Mouse (Mus musculus): ENCODE data around the gene Ppp1r1a.
A peak's percentile ranks its signal among the peaks of the same experiment; 100 is the strongest.

Gene Ppp1r1a

GRCm38 (mm10) chr15:103537822-103538213, at the start of gene Ppp1r1a:
Gene Ppp1r1a, minus strand, starts transcription at chr15:103538003.
- DNase-seq (ENCODE audit: low read depth, low spot score), result no peak

DNA sequence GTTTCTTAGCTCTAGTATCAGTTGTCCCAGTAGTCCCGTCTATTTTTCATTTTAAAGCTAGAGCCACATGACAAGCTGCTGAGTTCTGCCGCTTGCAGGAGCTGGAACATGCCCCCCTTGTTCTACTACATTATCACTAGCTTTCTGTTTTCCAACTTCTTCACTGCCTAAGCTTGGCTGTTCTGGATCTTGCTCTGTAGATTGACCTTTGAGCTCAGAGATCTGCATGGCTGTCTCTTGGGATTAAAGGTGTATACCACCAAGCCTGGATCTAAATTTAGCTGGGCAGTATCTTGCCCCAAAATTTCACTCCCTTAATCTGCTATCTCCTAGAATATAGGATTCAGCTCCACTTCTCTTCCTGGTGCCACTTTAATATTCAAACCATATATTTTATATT, 48.1 kb upstream of the Ppp1r1a start:
- no peak for DNase-seq (ENCODE audit: low read depth, low spot score)

DNA sequence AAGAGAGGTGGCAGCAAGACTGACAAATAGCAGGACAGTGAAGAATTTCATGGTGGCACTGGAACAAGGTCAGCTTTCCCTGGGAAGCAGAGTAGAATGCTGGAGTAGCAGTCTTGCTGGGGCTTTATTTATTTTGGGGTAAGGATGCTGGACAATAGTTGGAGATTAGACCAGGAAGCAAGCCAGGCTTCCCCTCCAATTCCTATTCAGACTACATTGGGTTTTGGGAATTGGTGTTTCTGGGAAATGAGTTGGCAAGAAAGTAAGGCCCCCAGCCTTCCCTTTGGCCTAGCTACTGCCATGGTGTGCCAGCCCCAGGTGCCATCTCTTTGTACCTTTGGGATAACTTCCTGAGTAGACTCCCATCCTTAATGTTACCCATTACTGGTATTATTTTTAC, 27.2 kb upstream of the Ppp1r1a start, which contains the start of gene Glycam1:
Glycam1 (minus strand) TSS at position 101 of the 400 bp plus-strand sequence.
- DNase-seq (ENCODE audit: low read depth, low spot score), result no peak

- peak; percentile 69 for DNase-seq (ENCODE audit: low read depth, low spot score)
Measured at GRCm38 (mm10) chr15:103552096-103552690, 14.4 kb upstream of the Ppp1r1a start.

GRCm38 (mm10) chr15:103551053-103551452, 13.2 kb upstream of the Ppp1r1a start:
- DNase-seq (ENCODE audit: low read depth, low spot score), result no peak

DNA sequence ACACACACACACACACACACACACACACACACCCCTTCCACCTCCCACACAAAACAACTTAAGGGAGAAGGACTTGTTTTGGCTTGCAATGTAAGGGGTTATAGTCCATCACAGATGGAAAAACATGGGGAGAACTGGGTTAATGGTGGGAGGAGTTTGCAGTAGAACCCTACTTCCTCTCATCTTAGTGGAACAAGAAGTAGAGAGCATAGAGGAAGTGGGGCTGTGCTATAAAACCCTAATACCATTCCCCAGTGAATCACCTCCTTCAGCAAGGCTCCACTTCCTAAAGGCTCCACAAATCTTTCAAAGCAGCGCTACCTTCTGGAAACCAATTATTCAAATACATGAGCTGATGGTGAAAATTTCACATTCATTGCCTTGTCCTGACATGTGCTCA, 11.7 kb upstream of the Ppp1r1a start:
- no peak for DNase-seq (ENCODE audit: low read depth, low spot score)

DNA sequence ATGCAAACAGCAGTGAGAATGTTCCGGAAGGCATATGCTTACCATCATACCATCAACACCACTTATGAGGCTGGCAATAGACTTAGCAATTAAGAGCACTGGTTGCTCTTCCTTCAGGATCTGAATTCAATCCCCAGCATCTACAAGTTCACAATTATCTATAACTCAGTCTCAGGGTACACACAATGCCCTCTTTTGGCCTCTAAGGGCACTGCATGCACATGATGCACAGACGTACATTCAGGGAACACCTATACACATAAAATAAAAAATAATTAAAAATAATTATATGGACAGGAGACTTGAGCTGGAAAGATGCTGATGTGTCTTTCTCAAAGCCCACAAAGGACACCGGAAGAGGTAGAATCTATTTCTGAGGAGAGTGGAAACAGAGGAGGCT, 10.2 kb upstream of the Ppp1r1a start:
- no peak for DNase-seq (ENCODE audit: low read depth, low spot score)

DNA sequence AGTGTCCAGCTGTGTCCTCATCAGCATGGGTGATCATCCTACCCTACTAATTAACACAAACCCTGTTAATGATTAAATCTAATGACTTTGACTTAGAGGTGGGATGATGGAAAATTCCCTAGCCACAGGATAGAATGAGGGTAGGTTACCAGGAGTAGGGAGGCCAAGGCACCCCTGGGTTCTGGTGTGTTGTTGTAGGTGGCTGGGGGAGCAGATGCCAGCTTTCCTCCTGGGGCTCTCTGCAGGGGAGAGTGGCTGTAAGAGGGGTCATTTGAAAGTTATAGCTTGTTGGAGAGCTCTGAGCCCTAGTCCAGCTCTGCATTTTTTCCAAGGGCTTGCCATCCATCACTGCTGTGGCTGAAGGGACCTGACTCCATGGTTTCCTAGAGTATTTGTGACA, 4.7 kb upstream of the Ppp1r1a start:
- no peak for DNase-seq (ENCODE audit: low read depth, low spot score)

DNA sequence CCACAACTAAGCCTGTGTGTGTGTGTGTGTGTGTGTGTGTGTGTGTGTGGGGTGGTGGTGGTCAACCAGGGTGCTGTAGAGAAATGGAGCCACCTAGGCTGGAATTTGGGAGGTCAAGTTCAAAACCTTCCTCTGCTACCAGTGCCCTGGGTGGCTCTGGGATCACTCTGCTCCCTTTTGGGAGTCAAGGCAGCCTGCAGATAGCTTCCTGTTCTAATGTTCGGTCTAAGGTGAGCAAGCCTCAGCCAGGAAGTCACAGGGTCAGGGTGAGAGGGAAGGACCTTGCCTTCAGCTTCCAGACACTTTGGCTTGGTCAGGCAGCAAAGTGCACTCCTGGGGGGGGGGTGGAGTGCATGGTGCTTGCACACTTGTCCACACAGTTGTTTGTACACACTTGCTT, 2.8 kb upstream of the Ppp1r1a start:
- DNase-seq (ENCODE audit: low read depth, low spot score), result no peak

- no peak for DNase-seq (ENCODE audit: low read depth, low spot score)
Measured at GRCm38 (mm10) chr15:103539259-103539658, 1.5 kb upstream of the Ppp1r1a start.

DNA sequence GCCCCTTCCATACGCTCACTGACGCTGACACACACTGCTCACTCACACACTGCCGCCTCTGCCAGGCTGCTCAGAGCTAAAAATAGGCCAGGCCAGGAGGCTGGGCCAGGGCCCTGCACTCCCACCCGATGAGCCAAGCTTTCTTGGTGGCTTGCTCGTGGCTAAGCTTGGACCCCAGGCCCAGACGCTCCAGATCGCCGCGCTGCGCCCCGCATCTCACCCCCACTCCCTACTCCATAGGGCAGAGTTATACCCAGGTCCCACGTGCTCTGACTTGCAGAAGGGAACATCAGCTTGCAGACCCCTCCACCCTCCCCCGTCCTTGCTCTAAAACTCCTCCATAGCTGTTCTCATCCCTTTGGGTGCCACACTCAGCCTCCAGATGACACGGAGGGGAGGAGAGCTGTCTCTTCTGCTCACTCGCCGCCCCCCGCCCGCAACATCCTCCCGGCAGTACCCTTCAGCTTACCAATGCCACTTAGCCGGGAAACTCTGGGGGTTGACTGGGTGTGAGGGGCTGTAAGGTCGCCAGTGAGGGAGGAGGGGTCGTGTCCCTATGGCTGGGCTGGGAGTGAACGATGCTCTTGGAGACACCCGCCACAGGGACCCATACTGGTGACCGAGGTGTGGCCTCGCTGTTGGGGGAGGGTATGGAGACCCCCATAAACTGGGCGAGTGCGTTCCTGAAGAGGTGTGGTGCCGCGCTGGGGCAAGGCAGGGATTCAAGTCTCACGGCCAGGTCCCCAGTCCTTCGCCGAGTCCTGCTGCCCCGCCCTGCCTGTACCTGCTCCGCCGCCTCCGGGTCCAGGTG, 587 bp downstream of the Ppp1r1a start:
- no peak for DNase-seq (ENCODE audit: low read depth, low spot score)

- DNase-seq (ENCODE audit: low read depth, low spot score), result no peak
Measured at GRCm38 (mm10) chr15:103536456-103536855, 1.3 kb downstream of the Ppp1r1a start.

DNA sequence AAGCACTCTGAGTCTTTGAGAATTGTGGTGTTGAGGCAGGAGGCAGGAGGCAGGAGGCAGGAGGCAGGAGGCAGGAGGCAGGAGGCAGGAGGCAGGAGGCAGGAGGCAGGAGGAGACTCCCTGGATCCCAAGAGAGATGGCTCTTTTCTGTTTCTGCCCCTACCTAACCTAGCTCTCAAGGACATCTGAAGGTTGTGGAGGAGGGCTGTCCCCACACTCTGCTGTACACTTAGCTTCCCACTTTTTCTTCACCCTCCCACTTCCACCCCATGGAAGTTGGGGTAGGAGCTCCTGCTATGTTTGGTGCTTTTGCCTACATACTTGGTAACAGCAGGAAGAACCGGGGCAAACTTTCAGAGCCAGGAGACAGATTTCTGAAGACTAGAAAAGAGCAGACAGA, 2.0 kb downstream of the Ppp1r1a start:
- no peak for DNase-seq (ENCODE audit: low read depth, low spot score)

- DNase-seq (ENCODE audit: low read depth, low spot score), result no peak
Measured at GRCm38 (mm10) chr15:103535030-103535429, 2.8 kb downstream of the Ppp1r1a start.

GRCm38 (mm10) chr15:103534054-103534620, 3.7 kb downstream of the Ppp1r1a start:
- no peak for DNase-seq (ENCODE audit: low read depth, low spot score)

DNA sequence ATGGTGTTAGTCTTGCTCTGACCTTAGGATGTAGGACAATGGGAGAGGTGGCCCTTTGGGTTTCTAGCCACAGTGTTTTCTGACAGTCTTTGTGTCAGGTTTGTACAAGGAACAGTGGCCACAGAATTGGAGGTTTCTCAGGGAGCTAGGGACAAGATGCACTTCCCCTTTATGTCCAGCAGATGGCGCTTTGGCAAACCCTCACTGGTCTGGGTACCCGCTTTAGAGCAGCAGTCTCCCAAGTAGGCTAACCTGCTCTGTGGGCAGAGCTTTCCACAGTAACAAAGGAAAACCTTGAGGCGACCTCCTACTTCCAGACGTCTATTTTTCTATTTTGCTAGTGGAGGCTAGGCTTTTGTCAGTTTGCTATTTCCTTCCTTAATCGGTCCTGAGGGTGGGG, 7.4 kb downstream of the Ppp1r1a start:
- DNase-seq (ENCODE audit: low read depth, low spot score), result peak; percentile 63

DNA sequence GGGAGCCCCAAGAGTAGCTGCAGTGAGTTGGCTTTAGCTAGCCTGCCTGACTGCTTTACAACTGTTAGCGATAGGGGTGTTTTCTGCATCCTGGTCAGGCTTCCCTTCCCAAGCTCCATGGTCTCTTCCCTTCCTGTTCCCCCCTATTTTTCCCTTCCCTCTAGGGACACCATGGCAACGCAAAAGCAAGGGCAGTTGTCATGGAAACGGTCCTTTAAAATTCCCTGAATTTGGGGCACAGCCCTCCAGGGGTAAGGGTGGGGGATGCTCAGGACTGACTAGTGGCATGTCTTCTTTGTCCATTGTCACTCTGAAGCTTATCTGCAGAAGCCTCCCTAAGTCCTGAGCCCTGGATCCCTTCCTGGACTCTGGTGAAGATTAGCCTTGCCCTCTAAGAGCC, 14.6 kb downstream of the Ppp1r1a start:
- DNase-seq (ENCODE audit: low read depth, low spot score), result no peak

DNA sequence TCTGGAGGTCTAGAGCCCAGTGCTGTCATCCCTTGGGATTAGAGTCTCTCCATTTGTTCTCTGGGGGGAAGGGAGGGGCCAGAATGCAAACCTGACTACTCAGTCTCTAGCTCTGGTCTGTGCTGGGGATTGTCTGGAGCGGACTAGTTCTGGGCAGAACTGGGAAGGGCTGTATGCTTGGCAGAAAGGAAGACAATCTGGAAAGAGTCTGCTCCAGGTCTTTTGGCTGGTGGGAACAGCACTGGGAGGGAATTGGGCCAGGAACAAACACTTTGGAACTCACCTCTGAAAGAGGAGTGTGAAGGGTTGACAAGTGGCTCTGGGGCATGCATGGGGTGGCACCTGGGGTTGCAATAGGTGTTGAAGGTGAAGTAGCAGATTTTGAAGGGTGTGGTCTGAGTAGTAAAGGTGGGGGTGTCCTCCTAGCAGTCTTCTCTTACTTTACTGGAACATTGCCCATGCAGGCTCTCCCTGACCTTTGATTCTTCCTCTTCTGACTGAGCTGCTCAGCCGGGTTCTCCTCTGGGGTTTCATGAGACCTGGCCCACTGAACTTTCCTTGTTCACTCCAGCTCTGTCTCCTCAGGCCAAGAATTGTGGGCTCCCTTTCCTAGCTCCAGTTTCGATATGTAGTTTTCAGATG, 15.2 kb downstream of the Ppp1r1a start:
- no peak for DNase-seq (ENCODE audit: low read depth, low spot score)

- no peak for DNase-seq (ENCODE audit: low read depth, low spot score)
Measured at GRCm38 (mm10) chr15:103519386-103520378, 18.1 kb downstream of the Ppp1r1a start.

GRCm38 (mm10) chr15:103518600-103519385, 19.0 kb downstream of the Ppp1r1a start:
- DNase-seq (ENCODE audit: low read depth, low spot score), result no peak
